Mouse (Mus musculus) brain, adult 10 weeks (tissue): ENCODE results near the gene Fam71b. TPM values are rescaled to one million over a fixed set of nuclear protein-coding genes. Genes with fewer than 3 reads are reported as not detected.

Source experiments
- polyA plus RNA-seq: library from polyadenylated mRNA; stranded (reverse); fragments of 350-450 nt; fragmentation: Illumina TruSeq; extraction: RNeasy Lipid Tissue Mini Kit (QIAGEN cat#74804); gene quantifications from one replicate; pipeline ENCODE4 v1.2.3, GENCODE M21; 2015; ENCODE audit warnings: low read depth, low replicate concordance

Gene Fam71b
- polyA plus RNA-seq = not detected

DNA sequence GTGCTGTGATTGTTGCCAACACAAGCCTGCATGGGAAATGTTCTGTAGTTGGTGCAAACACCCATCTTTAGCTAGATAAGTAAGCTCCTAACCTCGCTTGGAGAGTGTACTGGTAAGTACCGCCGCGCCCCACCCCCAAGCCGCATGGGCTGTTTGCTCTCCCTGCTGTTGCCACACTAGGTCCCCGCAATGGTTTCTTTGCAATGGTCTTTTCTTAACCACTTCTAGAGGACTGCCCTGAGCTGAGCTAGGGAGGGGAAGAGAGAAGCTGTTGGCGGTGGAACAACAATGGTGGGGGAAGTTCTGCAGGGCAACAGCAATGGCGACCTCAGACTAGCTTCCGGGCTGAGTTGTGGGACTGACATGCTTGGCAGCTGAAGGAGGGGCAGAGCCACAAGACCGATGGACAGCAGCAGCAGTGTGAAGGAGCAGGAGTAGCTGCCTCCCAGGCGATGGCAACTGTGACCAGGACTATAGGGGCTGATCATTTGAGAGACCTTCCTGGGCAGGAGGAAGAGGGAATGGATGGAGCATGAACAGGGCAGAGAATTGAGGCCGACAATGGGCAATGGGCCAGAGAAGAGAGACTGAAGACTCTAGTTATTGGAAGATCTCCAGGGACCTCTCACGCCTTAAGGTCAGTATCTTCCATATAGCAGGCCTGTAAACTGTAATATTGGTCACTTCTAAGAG lies at the start of gene Fam71b:
Gene Fam71b, plus strand, starts transcription at position 393 of the 693 bp plus-strand sequence.

GRCm38 (mm10) chr11:46389336-46390117 lies 6.8 kb upstream of the Fam71b start, which contains the start of gene Itk:
TSS of gene Itk (minus strand) at chr11:46389515.

DNA sequence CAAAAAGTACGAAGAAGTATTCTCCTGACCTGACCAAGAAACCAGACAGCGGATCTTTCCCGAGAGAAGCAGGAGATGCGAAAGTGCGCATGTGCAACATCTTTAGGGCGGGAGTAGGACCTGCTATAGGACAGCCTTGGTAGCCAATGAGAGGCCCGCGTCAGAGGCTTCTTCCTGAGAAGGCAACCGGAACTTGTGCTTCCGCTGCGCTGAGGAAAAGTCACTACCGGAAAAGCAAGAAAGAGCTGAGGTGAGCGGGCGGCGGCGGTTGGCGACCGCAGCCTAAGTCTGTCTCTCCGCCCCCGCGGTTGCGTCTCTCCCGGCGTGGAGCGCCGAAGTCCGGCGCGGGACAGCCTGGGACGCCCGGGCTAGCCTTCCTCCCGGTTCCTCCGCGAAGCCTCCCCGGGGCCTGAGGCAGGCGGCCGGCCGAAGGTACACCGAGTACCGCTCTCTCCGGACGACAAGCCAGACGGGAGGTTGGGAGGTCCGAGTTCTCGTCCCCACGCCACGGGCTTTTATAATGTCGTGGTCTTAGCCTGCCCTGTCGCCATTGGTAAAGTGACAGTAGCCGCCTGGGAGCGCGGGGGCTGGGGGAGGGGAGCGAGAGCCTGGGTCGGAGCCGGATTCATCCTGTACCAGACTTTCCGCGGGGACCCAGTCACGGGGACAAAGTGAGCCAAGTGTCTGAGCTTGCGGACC lies 40.5 kb downstream of the Fam71b start, which contains the start of gene Med7:
Gene Med7, plus strand, starts transcription at position 166 of the 699 bp plus-strand sequence.

GRCm38 (mm10) chr11:46454453-46455045 lies 58.2 kb downstream of the Fam71b start, which contains the start of gene Havcr2:
TSS of gene Havcr2 (plus strand) at chr11:46454935.

Other genes with a start within 250 kb of the Fam71b start
- 4.3 TPM for gene Nipal4, start 230.1 kb upstream of the Fam71b start, polyA plus RNA-seq
- gene Fndc9, start 161.0 kb upstream of the Fam71b start, polyA plus RNA-seq = 3.2 TPM
- gene Cyfip2, start 83.7 kb upstream of the Fam71b start, polyA plus RNA-seq = 353 TPM
- 0.15 TPM for gene Itk, start 7.0 kb upstream of the Fam71b start, polyA plus RNA-seq
- gene Med7, start 40.4 kb downstream of the Fam71b start, polyA plus RNA-seq = 52.7 TPM
- 2.5 TPM for gene Havcr2, start 58.4 kb downstream of the Fam71b start, polyA plus RNA-seq
- not detected for gene Gm12169, start 127.7 kb downstream of the Fam71b start, polyA plus RNA-seq
- gene BC053393, start 175.0 kb downstream of the Fam71b start, polyA plus RNA-seq = not detected
- not detected for gene Dppa1, start 232.7 kb downstream of the Fam71b start, polyA plus RNA-seq